Mouse (Mus musculus): ENCODE data around the gene Slk.

Gene Slk

GRCm38 (mm10) chr19:47579225-47579787 is at the start of gene Slk:
Slk (plus strand) TSS chr19:47579678.
- DNase-seq, result peak; percentile 80

- DNase-seq, result peak; percentile 47
These were observed 48.2 kb upstream of the Slk start for GRCm38 (mm10) chr19:47531309-47531708.

DNA sequence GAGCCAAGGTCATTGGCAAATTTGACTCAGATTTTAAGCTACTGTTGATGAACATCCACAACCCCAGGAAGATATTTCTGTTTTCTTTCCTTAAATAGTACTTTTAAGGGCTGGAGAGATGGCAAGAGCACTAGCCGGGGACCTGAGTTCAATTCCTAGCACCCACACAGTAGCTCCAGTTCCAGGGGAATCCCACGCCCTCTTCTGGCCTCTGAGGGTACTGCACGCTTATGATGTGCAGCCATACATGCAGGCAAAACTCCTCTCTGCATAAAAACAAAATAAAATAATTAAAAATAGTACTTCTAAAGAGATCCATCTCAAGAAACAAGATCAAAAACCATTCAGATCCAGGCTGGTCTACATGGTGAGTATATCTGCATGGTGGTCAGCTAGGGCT is 47.0 kb upstream of the Slk start:
- DNase-seq, result no peak

GRCm38 (mm10) chr19:47534131-47534530 is 45.3 kb upstream of the Slk start:
- no peak for DNase-seq

- DNase-seq, result peak; percentile 99
These were observed 42.8 kb upstream of the Slk start for GRCm38 (mm10) chr19:47536521-47537299.

- DNase-seq, result peak; percentile 38
These were observed 42.1 kb upstream of the Slk start, which contains the start of gene Stn1 for GRCm38 (mm10) chr19:47537300-47537792. Stn1 (minus strand) TSS chr19:47537507.

DNA sequence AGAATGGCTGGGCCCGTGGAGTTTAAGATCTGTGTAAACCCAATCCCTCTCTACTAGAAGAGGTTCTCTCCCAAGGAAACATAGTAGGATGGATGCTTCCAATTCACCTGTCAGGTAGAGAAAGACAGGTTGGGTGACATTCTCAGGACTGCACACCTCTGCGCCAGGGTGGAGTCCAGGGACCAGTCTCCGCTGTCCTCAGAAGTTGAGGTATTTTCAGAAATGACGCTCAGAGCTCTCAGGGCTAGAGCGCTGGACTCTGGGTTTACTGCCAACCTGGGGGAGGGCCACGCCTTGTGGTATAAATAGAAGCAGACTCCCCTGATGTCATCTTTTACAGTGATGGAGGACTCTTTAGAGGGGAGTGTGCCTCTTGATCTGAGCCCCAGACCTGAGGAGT is 41.6 kb upstream of the Slk start:
- peak; percentile 58 for DNase-seq

DNA sequence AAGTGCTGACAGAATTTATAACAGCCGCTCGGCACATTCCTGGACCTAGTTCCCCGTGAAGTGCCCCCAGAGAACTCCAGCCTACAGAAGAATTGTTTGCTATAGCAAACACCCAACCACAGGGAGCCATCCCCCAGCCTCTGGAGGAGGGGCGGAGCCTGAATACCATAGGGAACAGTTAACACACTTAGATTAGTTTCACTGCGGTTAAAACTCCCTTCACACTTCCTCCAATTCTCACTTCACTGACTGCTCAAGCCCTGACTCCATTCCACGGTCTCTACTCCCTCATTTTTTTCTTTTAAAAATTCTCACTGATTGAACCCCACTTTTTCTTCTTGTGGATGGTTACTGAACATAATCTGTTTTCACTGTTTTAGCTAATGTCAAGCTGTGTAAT is 40.7 kb upstream of the Slk start:
- DNase-seq, result peak; percentile 80

DNA sequence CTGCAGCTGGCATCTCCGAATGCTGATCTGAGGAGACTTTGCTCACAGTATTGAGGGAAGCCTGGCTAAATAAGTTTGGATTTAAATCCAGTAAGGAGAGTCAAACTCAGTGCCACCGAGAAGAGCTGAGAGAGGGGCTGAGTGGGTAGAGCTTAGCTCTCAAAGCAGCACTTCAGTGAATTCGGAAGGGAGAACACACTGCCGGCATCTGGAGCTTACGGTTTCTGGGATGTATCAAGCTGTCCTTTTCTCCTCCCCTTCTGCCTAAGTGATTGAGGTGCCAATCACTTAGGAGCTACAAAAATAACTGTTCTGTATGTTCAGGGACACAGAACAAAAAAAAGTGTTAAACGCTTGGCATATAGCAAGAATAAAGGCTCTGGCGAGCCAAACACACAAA is 37.0 kb upstream of the Slk start:
- DNase-seq, result no peak

- DNase-seq, result no peak
These were observed 34.4 kb upstream of the Slk start for GRCm38 (mm10) chr19:47545055-47545454.

- DNase-seq, result no peak
These were observed 34.0 kb upstream of the Slk start for GRCm38 (mm10) chr19:47545528-47545927.

GRCm38 (mm10) chr19:47548432-47549076 is 30.9 kb upstream of the Slk start:
- no peak for DNase-seq

- no peak for DNase-seq
These were observed 30.3 kb upstream of the Slk start for GRCm38 (mm10) chr19:47549174-47549573.

GRCm38 (mm10) chr19:47549584-47549983 is 29.9 kb upstream of the Slk start:
- DNase-seq, result no peak

DNA sequence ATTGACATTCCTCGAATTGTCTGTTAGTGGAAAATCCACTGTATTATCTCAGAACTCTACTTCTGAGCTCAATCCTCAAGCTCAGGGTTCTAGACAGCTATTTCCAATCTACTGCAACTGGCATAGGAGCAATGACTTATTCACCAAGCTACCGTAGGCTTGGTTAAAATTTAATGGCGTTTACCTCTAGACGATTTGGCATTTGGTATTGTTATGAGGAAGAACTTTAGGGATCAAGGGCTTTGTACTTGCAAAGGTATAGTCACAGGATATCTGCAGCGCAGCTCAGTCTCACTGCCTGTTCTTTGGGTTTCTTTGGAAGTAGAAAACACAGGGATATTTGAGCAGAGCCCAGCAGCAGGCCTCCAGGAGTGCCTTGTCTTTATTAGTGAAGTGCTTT is 20.3 kb upstream of the Slk start:
- no peak for DNase-seq

GRCm38 (mm10) chr19:47559751-47560512 is 19.5 kb upstream of the Slk start:
- peak; percentile 25 for DNase-seq

- no peak for DNase-seq
These were observed 18.8 kb upstream of the Slk start for GRCm38 (mm10) chr19:47560544-47561161.

GRCm38 (mm10) chr19:47561996-47562441 is 17.5 kb upstream of the Slk start:
- no peak for DNase-seq

GRCm38 (mm10) chr19:47563715-47564114 is 15.8 kb upstream of the Slk start:
- DNase-seq, result no peak

DNA sequence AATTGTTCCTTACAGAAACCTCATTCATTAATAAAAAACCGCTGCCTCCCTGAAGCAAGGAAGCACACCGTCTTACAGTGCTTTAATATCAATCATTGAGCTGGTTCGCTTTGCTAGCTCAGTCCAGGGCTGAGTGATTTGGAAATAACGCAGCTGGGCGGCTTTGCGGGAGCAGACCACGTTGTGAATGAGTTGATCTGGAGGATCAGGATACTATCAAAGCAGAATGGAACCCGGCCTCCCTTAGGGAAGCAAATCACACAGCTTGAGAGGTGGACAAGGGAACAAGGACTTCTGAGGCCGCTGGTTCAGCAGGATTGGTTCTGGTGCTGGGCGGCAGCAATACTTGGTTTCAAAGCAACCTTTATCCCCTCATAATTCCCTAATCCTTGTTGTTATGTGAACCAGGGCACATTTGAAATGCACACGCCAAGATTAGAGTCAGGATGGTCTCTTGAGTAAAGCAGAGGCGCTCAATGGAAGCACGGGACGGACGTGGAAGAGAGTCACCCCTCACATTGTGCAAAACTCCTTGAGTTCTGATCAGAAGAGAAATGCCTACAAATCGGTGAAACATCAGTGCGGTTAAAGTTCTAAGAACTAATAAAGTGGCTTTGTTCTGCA is 14.3 kb upstream of the Slk start:
- DNase-seq, result peak; percentile 27

DNA sequence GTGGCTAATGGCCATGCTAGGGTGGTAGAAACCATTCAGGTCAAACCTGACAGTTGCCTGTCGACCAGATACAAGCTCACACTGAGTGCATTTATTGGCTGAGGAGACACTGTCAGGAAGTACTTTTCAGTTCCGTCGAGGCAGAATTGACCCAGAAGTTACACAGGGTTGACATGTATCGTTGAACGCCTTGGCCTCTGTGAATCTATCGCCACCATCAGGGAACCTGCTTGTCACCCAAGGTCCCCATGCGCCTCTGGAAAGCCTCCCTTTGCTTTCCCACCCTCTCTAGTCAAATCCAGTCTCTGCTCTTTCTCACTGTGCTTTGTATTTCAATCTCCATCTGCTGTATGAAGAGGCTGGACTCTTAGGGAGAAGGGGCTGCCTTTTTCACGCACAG is 13.5 kb upstream of the Slk start:
- DNase-seq, result no peak

- no peak for DNase-seq
These were observed 9.4 kb upstream of the Slk start for GRCm38 (mm10) chr19:47570042-47570441.
